Mouse (Mus musculus) A20 (cell line): ENCODE results near the gene Pip5k1b.

Experiments
- DNase-seq: peaks from one replicate; pipeline ENCODE4 v3.0.0-alpha.2; 2011; ENCODE audit warnings: low read depth, low spot score

Pip5k1b gene

DNA sequence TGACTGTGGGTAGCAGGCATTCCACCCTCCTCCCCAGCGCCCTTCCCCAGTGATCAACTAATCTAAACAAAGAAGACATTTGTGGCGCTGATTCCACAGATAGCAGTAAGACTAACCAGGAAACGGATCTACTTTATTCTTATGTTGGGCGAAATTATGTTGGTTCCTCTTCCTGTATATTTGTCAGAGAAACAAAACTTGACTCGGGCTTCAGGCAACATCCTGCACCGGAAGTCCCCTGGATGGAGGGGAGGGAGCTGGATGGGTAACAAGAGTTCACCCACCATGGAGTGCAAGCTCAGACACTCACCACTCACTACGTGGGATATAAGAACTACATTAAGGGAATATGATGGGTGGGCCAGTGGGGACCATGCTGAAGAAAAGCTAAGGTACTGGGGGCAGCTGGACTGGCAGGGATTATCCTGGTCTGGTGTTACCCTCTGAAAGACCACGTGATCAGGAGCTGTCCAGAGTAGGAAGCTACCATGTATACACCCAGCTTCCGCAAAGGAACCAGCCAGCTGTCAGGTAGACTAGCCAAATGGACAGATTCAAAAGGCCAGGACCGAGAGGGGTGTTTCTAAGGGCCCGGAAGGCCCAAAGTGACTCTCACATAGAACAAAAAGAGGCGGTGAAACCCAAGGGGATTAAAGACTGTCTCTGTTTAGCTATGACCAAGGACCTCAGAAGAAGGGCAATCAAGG is 219.1 kb downstream of the Pip5k1b start:
- no peak for DNase-seq

DNA sequence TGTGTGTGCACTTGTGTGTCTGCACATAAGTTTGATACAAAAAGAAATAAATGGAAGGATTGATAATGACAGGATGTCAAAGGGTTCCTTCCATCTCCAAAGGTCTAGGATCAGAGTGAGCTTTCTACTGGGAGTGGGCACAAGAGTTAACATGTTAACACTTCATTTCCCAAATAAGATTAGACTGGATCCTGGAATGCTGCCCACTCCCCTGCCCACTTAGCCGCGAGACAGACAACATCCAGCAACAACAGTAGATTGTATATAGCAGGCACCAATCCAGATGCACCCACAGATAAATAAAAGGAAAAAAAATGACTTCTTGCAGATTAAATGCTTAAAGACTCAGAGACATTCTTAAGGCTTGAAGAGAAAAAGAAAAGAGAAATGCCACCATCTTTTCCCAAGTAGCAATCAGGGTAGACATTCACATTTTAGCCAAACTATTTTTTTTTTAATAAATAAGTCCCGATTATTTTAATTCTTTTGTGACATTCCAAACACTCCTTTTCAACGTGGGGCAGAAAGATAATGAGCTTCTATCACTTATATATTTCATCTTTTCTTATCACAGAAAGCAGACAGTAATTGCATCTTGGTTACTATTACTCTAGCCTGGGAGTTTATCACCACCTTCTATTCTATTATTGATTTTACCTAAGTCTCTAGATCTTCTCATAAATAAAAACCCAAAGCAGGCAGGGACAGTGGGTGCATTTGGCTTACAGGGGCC is 219.9 kb downstream of the Pip5k1b start:
- DNase-seq: no peak

DNA sequence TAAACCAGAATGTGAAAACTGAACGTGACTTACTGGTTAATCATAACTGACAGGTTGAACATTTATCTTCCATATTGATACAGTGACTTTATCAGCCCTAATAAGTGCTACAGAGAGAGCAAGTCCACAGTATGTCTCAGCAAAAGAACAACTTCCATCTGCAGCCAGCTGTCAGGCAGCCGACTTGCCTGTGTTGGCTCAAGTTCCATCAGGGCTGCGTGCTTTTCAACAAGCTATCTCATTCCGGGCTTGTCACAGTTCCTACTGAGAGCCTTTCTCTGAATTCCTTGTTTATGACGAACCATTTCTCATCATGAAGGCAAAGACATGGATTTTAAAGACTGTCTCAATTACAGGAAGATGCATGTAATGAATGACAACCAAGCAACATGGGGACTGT is 222.7 kb downstream of the Pip5k1b start:
- no peak for DNase-seq

DNA sequence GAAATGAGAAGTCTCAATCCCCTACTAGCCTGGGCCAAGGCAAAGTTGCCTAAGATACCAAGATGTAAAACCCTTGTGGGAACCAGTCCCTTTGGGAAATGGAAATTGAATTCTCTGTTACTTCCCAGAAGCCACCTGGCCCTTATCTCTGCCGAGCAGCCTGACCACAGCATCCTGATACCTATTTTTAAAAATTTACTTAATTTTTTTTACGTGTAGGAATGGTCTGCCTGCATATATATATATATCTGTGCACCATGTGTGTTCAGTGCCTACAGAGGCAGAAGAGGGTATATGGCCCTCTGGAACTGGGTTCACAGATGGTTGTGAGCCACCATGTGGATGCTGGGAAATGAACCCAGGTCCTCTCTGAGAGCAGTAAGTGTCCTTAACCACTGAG is 224.4 kb downstream of the Pip5k1b start:
- DNase-seq: no peak

DNA sequence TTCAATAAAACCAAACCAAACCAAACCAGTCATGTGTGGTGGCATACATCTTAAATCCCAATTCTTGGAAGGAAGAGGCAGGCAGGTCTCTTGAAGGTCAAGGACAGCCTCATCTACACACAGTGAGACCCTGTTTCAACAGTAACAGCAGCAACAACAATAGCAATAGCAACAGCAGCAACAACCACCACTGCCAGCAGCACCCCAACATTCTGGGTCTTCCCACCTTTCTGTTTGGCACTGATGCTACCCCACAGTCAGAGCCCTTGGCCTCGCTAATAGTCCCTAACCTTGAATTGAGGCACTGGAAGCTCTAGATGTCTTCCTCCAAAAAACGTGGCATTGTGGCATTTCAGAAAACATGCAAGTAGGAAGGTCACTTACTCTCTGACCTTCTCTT is 225.3 kb downstream of the Pip5k1b start:
- DNase-seq: no peak

DNA sequence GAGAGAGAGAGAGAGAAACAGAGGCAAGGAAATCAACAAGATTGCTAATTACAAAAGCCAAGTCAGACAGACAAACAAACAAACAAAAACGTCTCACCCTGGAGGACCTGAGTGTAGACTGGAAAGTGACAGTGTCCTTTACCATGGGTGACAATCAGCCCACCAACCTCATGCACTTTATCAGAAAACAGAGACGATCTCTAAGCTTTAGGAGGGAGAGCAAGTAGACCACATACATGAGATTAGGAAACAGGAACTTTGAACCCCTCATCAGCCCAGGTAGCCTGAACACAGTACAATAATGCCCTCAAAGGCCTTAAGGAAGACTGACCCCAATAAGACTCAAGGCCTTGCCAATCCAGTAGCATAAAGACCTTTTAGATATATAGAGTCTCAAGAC is 227.8 kb downstream of the Pip5k1b start:
- no peak for DNase-seq

DNA sequence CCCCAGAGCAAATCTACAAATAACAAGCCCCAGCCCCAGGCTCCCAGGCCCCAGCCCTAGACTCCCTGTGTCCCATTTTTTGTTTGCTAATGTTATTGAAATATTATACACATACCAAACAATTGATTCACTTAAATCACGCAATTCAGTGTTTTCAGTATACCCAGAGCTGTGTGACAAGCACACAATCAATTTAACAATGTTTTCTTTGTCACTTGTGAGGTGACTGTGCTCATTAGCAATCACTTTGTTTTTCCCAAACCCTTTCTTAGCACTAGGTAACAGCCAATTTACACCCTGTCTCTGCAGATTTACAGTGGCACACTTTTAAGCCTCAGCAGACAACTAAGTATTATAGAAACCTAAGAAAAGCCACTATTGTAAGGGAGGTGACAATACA is 228.7 kb downstream of the Pip5k1b start:
- DNase-seq: no peak

DNA sequence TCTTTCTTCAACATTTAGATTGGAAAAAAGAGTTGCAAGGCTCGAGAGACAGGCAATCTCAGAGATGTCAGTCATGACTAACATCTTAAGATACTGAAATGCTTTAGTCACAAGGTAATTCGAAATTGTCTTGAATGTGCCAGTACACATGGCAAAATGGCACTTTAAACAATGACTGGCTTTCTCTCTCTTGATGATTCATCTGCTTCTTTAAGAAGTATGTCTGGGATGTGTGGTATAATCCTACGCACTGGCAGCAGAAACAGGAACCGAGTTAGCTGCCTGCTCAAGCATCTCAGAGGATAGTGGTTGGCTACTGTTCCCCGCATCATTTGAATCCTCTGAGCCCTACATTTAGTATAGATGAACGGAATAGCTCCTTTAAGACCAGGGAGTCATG is 230.0 kb downstream of the Pip5k1b start:
- DNase-seq: no peak

DNA sequence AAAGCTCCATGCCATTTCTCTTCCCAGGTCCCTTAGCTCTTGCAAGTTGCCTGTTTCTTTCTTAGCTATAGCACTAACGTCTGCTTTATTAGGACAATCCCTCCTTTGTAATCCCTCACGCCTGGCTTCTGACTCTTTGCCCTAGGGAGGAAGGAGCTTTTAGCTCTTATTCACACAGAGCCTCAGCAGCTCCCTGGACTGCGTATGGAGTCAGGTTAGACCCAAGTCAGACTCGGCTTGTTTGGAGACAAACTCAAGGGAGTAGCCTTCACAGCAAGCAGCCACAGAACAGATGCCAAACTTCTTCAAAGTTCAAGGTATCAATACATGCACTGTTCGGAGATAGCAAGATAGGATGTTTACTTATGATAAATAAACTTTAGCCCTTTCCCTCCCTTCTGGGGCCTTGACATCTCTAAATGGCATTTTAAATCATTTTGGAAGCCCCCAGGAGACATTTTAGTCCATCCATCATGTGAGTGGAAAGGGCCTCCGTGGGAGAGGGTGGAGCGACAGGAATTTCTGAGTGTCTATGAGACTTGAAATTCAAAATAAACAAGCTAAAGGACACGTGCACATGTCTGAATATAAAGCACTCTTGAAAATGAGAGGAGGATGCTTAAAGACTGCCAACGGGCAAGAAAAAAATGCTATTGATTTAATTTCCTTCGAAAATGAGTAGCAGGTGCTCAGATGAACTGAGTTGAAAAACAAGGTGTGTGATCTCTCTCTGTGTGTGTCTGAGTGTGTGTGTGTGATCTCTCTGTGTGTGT is 231.6 kb downstream of the Pip5k1b start:
- DNase-seq: no peak

DNA sequence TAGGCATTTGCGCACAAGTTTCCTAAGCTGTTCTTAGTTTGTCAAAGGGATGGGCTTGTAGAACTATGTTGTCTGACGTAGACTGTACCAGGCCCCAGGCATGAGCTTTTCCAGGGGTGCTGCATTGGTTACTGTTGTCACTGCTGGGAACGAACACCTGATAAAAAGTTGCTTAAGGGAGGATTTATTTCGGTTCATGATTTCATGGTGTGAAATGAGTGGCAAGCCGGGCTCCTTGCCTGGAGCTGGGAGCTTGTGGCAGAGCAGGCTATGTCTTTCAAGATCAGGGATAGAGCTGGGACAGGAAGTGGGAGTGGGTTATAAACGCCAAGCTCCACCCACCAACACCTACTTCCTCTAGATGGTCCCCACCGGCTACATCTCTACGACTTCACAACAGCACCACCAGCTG is 233.8 kb downstream of the Pip5k1b start:
- DNase-seq: no peak

DNA sequence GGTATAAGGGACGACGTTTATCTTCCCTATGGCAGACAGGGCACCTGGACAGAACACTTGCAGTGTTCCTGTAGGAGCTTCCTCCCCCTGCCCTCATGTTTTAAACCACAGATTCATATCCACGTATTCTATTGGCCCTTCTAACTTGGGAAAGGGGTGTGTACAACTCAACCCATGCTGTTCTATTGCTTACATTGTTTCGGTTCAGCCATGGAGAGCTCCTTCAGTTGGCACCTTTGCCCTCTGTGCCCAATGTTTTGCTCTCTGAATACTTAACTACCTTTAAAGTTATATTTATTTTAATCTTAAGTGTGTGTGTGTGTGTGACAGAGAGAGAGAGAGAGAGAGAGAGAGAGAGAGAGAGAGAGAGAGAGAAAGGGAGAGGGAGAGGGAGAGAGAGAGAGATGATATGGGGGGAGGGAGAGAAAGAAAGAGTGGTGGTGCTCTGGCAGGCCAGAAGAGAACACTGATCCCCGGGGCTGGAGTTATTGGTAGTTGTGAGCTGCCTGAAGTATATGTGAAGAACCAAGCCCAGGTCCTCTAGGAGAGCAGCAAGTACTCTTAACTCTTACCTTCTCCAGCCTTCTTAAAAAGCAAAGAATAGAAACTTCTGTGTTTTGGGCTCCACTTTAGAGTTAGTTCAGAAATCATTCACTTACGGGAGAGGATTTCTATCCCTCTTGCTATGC is 234.3 kb downstream of the Pip5k1b start:
- no peak for DNase-seq

DNA sequence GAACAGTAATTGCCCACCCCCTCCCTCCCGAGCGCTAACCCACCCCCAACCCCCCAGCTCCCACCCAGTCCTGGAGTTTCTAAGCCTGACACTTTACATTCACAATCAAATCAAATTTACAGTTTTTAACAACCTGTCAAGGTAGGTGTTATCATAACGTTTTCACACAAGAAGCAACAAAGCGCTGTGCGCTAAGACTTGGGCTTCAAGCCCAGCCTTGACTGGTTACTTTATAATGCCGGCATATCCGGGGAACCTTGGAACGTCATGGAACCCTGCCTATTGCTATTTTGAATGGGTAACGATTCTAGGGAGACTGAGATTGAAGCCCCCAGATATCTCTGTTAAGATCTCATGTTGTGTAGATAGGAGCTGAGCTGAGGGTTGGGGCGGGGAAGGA is 237.5 kb downstream of the Pip5k1b start:
- DNase-seq: no peak

DNA sequence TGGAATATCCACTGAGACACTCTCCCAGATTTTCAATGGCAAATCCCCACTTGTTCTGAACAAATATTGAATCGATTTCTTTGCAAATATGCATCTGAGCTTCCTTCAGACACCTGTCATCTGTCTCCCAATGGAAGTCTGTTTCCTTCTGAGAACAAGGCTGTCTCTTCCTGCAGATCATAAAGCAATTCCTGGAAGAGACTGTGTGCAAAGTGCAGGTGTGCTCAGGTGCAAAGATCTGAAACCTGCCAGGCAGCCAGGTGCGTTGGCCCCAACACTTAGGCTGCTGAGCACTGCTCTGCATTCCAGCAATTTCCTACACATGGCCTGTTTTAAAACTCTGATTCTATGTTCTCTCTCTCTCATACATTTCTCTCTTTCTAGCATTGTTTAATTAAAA is 237.9 kb downstream of the Pip5k1b start:
- DNase-seq: no peak

DNA sequence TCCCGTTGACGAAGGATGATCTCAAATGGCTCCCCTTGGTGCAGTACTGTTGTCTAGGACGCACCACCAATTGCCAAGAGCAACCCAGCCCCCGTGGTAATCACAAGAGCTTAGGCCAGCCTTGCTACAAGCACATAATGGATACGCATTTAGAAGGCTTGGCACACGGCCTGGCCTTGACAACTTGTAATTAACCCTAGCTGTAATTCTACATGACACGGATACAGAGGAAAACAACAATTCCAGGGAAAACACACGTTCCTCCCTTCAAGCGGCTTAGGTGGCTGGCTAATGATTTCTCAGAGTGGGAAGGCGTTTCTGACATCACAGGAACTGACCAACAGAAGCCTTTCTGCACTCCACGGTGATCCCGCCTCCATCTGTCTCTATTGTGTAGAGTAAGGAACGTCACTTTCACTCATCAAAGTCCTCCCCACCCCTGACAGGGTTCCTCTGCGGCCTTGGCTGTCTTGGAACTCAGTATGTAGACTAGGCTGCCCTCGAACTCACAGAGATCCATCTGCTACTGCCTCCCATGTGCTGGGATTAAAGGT is 238.6 kb downstream of the Pip5k1b start:
- no peak for DNase-seq

DNA sequence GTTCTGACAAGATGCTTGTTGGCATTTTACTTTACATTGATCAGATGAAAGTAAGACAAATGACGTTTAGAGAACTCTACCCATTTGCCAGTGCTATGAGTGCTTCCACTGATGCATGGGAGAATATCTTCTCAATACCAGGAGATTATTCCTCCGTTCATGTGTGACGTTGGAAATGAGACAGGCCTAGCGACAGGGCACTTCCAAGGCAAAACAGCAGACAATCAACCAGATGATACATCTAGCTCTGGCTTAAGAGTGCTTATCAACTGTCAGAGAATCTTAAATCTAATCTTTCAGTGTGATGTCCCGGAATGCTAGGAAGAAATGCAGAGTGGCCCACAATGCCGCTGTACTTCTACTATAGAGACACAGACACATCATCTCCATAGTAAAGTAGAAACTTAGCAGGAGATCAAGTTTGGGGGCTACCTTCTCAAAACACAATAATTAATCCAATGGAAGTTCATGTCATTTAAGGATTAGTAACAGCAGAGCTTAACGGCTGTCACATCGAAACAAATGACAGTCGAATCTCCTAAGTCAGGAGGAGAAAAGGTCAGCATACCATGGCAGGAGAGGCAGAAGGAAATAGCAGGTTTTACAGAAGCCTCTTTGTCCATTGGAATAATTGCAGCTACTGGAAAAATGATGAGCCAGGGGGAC is 239.5 kb downstream of the Pip5k1b start:
- no peak for DNase-seq

DNA sequence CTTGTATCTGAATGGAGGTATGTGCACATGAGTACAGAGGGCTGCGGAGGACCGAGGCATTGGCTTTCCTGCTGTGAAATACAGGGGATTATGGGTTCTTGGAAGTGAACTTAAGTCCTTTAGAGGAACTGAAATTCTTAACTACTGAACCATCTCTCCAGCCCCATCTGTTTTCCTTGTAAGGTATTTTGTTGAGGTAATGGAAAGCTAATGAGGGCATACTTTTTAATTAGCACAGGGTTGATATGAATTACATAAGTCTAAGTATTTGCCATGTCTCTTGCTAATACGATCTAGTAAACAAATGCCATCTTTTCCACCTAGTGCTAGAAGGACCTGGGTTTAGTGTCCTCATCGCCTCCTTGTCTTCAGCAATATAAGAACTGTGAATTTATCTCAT is 240.4 kb downstream of the Pip5k1b start:
- no peak for DNase-seq

DNA sequence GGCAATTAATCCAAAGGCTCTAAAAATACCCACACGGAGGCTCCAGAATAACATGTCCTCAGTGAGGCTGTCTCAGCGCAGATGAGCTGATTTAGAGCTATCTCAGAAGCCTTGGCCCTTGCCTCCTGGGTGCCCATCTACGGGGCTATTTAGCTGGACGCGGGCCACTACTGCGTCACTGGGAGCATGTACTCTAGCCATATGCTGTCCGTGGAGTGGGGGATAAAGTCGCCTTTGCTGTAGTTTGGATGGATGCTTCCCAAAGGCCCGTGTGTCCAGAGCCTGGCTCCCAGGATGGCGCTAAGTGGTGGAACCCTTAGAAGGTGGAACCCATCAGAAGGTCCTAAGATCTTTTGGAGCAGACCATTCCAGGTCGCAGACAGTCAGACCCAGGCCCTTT is 241.0 kb downstream of the Pip5k1b start:
- no peak for DNase-seq

DNA sequence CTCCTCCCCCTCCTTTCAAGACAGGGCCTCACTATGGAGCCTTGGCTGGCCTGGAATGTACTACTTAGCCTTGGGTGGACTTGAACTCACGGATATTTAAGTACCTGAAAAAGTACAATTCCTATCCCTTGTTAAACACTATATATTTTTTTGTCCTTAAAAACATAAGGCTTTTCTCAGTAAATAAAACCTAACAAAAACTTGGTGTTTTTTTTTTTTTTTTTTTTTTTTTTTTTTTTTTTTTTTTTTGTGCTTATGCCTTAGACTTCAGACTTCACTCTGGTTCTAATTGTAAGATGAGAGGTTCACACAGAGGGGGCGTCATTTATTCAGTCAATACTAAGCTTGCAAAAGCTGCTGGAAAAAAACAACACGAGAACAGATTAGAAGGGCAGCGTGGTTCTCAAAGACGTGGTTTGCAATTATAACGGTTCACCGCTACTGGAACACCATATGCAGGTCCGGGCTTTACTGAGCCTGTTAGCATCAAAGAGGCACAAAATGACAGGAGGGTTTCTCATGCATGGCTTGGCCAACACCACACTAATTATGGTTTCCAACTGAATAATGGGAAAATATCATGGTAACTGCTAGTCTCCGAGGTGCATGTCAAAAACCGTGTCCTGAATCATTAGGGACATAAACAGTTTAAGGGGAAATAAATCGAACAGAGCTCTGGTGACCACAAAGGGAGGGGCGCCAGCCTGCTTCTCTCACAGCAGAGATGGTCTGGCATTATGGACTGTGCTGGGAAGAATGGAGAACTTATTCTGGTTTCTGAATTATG is 242.9 kb downstream of the Pip5k1b start:
- no peak for DNase-seq

DNA sequence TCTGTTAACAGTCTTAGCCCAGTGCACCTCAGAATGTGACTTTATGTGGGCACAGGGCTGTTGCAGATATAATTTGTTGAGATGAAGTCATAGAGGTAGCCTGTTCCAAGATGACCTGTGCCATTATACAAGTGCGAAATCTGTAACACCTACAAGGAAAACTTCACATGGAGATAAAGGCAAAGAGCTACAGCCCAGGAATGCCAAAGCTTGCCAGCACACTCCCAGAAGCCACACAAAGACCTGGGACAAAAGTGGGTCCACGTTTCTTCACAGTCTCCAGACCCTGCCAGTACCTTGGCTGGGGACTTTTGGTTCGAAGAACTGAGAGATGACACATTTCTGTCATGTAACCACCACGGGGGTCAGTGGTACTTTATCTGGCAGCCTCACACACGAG is 243.6 kb downstream of the Pip5k1b start:
- no peak for DNase-seq

DNA sequence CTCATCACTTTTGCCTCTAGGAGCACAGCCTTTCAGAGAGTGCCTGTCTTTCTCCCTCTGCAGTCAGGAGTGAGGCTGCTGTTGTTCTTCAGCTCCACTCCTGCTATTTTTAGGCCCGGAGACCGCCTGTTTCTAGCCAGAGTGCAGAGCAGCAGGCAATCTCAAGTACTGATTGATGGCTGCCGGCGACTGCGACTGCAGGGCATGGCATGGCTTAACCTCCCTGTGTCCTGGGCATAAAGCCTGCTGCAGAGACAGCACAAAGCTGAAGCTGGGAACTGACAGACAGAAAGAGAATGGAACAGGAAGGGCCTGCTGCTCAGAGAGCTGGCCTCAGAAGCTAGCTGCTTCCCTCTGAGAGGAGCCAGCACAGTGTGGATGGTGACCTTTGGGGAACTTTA is 247.4 kb downstream of the Pip5k1b start:
- no peak for DNase-seq
